Mouse (Mus musculus) limb, embryonic 11.5 days (tissue): ENCODE measurements around the gene Phxr2. TPM values are rescaled to one million over a fixed set of nuclear protein-coding genes. Genes with fewer than 3 reads are reported as not detected.
A peak's percentile ranks its signal among the peaks of the same experiment; 100 is the strongest.

Source experiments
- ATAC-seq: fragments of 200-750 bp; cut with Nextera tagmentation; 2 replicates; pipeline ENCODE4 v1.8.0; 2017; ENCODE audit warnings: low read depth; ENCODE audit not compliant: insufficient number of reproducible peaks, low FRiP score, low TSS enrichment
- DNase-seq: peaks from one replicate; pipeline ENCODE4 v3.0.0-alpha.2; 2015; ENCODE audit warnings: low spot score
- H3K27ac ChIP-seq: fragments of 300-500 bp; sonication (generic); replicated peaks from 2 replicates; pipeline ENCODE4 v1.5.1; 2014; ENCODE audit warnings: low read depth, mild to moderate bottlenecking, low read length
- H3K27me3 ChIP-seq: fragments of 300-500 bp; sonication (generic); 2 replicates; pipeline ENCODE4 v1.6.1; 2014; ENCODE audit warnings: mild to moderate bottlenecking, low read length, mixed read lengths; ENCODE audit not compliant: control insufficient read depth, insufficient read depth
- H3K36me3 ChIP-seq: fragments of 300-500 bp; sonication (generic); 2 replicates; pipeline ENCODE4 v1.6.1; 2014; ENCODE audit warnings: mild to moderate bottlenecking, low read length, moderate library complexity, mixed read lengths; ENCODE audit not compliant: control insufficient read depth, insufficient read depth
- H3K4me1 ChIP-seq: fragments of 300-500 bp; sonication (generic); 2 replicates; pipeline ENCODE4 v1.6.1; 2014; ENCODE audit warnings: low read length, mixed read lengths; ENCODE audit not compliant: control insufficient read depth, insufficient read depth
- H3K4me2 ChIP-seq: fragments of 300-500 bp; sonication (generic); 2 replicates; pipeline ENCODE4 v1.6.1; 2014; ENCODE audit warnings: low read depth, mild to moderate bottlenecking, moderate library complexity; ENCODE audit not compliant: severe bottlenecking
- H3K4me3 ChIP-seq: fragments of 300-500 bp; sonication (generic); 2 replicates; pipeline ENCODE4 v1.5.1; 2014; ENCODE audit warnings: low read depth, low read length
- H3K9ac ChIP-seq: fragments of 300-500 bp; sonication (generic); 2 replicates; pipeline ENCODE4 v1.6.1; 2014; ENCODE audit warnings: mild to moderate bottlenecking, low read length
- H3K9me3 ChIP-seq: fragments of 300-500 bp; sonication (generic); 2 replicates; pipeline ENCODE4 v1.6.1; 2016; ENCODE audit warnings: low read length; ENCODE audit not compliant: control insufficient read depth
- WGBS: fragments of 180-500 bp; shearing (Covaris S2); extraction: QIAGEN DNeasy Blood & Tissue Kit; methylation state at CpG from one replicate; pipeline ENCODE4 v1.1.7; 2014; 5-methylcytosine and 5-hydroxymethylcytosine counted together
- polyA plus RNA-seq: library from polyadenylated mRNA; unstranded; fragments of >200 nt; fragmentation: Nextera tagmentation; extraction: Ambion mirVana; gene quantifications from 2 replicates; pipeline ENCODE4 v1.2.1, GENCODE M21; 2014

Gene Phxr2
- polyA plus RNA-seq, 1 experiment from 2014 or later = not detected

DNA sequence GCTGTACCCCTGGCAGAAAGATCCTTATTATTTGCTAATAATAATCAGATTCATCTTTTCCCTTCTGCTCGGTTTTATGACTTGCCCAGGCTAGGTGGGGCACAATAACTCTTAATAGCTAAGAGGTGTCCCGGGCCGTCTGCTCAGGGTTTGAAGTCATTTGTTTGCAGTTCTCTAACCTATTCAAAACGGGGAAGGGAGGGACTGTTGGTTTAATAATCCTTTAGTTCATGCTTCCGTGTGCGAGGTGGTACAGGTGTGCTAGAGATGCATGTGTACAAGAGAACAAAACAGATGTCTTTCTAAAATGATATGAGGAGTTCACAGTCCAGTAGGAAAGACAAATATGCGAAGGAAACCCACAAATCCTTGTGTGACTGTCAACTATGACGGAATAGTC lies 11.8 kb downstream of the Phxr2 start:
- H3K36me3 ChIP-seq = peaks cover 4% of the 10 kb centered on the region; the same call in 1 of the 2 replicates
- no peak overlapping the region for H3K4me3 ChIP-seq
- WGBS = 67% methylated on average over 8 of the region's 8 CpGs
- H3K4me1 ChIP-seq = peaks cover 10% of the 10 kb centered on the region
- no peak overlapping the region for H3K27ac ChIP-seq
- no peak for ATAC-seq
- no peak overlapping the region for H3K4me2 ChIP-seq
- no peaks in the 10 kb centered on the region for H3K27me3 ChIP-seq
- no peak overlapping the region for H3K9ac ChIP-seq
- H3K9me3 ChIP-seq = no peaks in the 10 kb centered on the region
- no peak for DNase-seq

- H3K36me3 ChIP-seq = peaks cover 4% of the 10 kb centered on the region; the same call in 1 of the 2 replicates
- ATAC-seq (no peak), DNase-seq (no peak)
- no peaks in the 10 kb centered on the region for H3K9me3 ChIP-seq
- H3K9ac ChIP-seq = no peak overlapping the region
- H3K4me3 ChIP-seq = no peak overlapping the region
- H3K27me3 ChIP-seq = no peaks in the 10 kb centered on the region
- WGBS = 34% methylated on average over 3 of the region's 3 CpGs
- peaks cover 13% of the 10 kb centered on the region for H3K4me1 ChIP-seq
- no peak overlapping the region for H3K4me2 ChIP-seq
- H3K27ac ChIP-seq = no peak overlapping the region
Observed at GRCm38 (mm10) chr10:99113533-99113932, 12.6 kb downstream of the Phxr2 start.

DNA sequence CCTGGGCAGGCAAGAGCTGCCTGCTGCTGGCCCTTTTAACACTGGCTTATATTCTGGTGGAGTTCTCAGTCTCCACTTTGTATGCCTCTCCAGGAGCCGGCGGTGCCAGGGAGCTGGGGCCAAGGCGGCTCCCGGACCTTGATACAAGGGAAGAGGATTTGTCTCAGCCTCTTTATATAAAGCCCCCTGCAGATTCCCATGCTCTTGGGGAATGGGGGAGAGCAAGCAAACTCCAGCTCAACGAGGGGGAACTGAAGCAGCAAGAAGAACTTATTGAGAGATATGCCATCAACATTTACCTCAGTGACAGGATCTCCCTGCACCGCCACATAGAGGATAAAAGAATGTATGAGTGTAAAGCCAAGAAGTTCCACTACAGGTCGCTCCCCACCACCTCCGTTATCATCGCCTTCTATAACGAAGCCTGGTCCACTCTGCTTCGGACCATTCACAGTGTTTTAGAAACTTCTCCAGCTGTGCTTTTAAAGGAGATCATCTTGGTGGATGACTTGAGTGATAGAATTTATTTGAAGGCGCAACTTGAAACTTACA lies 17.6 kb downstream of the Phxr2 start:
- Histone ChIP-seq H3K27ac (no peak overlapping the region), H3K4me3 (peak overlapping the region; percentile 98), H3K9me3 (no peaks in the 10 kb centered on the region), H3K27me3 (no peaks in the 10 kb centered on the region), H3K4me2 (peak overlapping the region; percentile 81), H3K36me3 (peaks cover 4% of the 10 kb centered on the region; the same call in 1 of the 2 replicates), H3K4me1 (peaks cover 4% of the 10 kb centered on the region; the same call in 1 of the 2 replicates), H3K9ac (peak overlapping the region; percentile 58)
- ATAC-seq (peak; percentile 22; the same call in 1 of the 2 replicates), DNase-seq (no peak)
- 45% methylated on average over 12 of the region's 12 CpGs for WGBS

- WGBS = under 1% methylated on average over 22 of the region's 22 CpGs
- ATAC-seq = peak; percentile 85
Observed at GRCm38 (mm10) chr10:99107964-99108363, 18.2 kb downstream of the Phxr2 start, which contains the start of gene Galnt4. TSS of gene Galnt4 (plus strand) at chr10:99108159.

GRCm38 (mm10) chr10:99106703-99107631 lies 19.2 kb downstream of the Phxr2 start, which contains the start of gene Poc1b:
TSS of gene Poc1b (plus strand) at chr10:99107036.
- H3K4me1 ChIP-seq = peaks cover 4% of the 10 kb centered on the region; the same call in 1 of the 2 replicates
- peak within 1 kb of the TSS; percentile 81 for H3K4me2 ChIP-seq
- ATAC-seq (peak; percentile 87), DNase-seq (peak; percentile 91)
- under 1% methylated on average over 96 of the region's 106 CpGs for WGBS
- H3K27ac ChIP-seq = peak within 1 kb of the TSS; percentile 65
- H3K36me3 ChIP-seq = peaks cover 4% of the 10 kb centered on the region; the same call in 1 of the 2 replicates
- H3K9ac ChIP-seq = peak within 1 kb of the TSS; percentile 93
- H3K9me3 ChIP-seq = no peaks in the 10 kb centered on the region
- peak within 1 kb of the TSS; percentile 98 for H3K4me3 ChIP-seq
- H3K27me3 ChIP-seq = no peaks in the 10 kb centered on the region

More at GRCm38 (mm10) chr10:99107964-99108363, 18.2 kb downstream of the Phxr2 start, which contains the start of gene Galnt4:
- Histone ChIP-seq H3K9me3 (no peaks in the 10 kb centered on the region), H3K4me3 (peak within 1 kb of the TSS; percentile 98), H3K4me2 (peak within 1 kb of the TSS; percentile 81), H3K27ac (peak within 1 kb of the TSS; percentile 65), H3K27me3 (no peaks in the 10 kb centered on the region), H3K9ac (peak within 1 kb of the TSS; percentile 93), H3K36me3 (peaks cover 4% of the 10 kb centered on the region; the same call in 1 of the 2 replicates), H3K4me1 (peaks cover 4% of the 10 kb centered on the region; the same call in 1 of the 2 replicates)
- peak; percentile 87 for DNase-seq

GRCm38 (mm10) chr10:99106311-99106702 lies 19.8 kb downstream of the Phxr2 start:
- peak overlapping the region; percentile 65 for H3K27ac ChIP-seq

DNA sequence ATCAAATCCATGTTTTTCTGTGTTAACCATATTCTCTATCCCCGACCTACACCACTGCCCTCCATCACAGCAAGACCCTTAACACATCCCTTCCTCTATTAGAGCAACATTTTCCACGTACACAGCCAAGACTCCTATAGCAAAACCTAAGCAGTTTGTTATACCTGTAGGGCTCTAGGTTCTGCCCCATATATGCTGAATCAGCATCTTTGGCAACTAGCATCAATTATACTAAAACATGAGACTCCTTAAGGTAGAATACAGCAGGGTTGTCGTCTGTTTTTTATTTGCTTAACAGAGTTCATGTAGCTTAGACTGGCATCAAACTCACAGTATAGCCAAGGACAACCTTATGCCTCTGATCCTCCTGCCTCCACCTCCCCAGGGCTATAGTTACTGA lies 20.6 kb downstream of the Phxr2 start:
- Histone ChIP-seq H3K4me2 (no peak overlapping the region), H3K9ac (no peak overlapping the region), H3K4me1 (peaks cover 4% of the 10 kb centered on the region; the same call in 1 of the 2 replicates), H3K4me3 (no peak overlapping the region), H3K9me3 (no peaks in the 10 kb centered on the region), H3K27me3 (no peaks in the 10 kb centered on the region), H3K27ac (no peak overlapping the region), H3K36me3 (peaks cover 4% of the 10 kb centered on the region; the same call in 1 of the 2 replicates)
- DNase-seq (no peak), ATAC-seq (no peak)
- WGBS = 82% methylated on average over 3 of the region's 3 CpGs

More at GRCm38 (mm10) chr10:99106311-99106702, 19.8 kb downstream of the Phxr2 start:
- Histone ChIP-seq H3K9ac (peak overlapping the region; percentile 93; the same call in 1 of the 2 replicates), H3K4me2 (peak overlapping the region; percentile 81), H3K4me1 (peaks cover 4% of the 10 kb centered on the region; the same call in 1 of the 2 replicates), H3K4me3 (peak overlapping the region; percentile 98), H3K36me3 (peaks cover 4% of the 10 kb centered on the region; the same call in 1 of the 2 replicates), H3K27me3 (no peaks in the 10 kb centered on the region), H3K9me3 (no peaks in the 10 kb centered on the region)
- no peak for DNase-seq
- no peak for ATAC-seq
- 39% methylated on average over 8 of the region's 8 CpGs for WGBS

DNA sequence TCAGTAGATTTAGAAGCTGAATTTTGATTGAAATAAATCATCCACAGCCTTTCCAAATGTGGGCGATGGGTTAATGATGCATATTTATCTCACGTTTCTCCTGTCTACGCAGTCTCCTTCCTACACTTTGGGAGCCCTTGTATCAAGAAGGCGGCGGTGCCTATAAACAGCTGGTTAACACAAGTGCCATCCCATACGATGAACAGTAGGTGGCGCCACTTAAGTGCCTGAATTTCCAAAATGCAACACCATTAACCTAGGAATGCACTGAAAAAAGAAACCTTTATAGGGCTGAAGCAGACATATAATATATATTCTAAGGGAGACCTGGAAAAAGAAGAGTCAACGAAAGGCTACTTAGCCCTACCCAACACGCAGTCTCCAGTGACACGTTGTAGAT lies 28.8 kb downstream of the Phxr2 start:
- Histone ChIP-seq H3K4me3 (no peak overlapping the region), H3K9ac (no peak overlapping the region), H3K9me3 (no peaks in the 10 kb centered on the region), H3K27ac (no peak overlapping the region), H3K36me3 (no peaks in the 10 kb centered on the region), H3K27me3 (no peaks in the 10 kb centered on the region), H3K4me2 (no peak overlapping the region), H3K4me1 (no peaks in the 10 kb centered on the region)
- 77% methylated on average over 10 of the region's 10 CpGs for whole genome bisulfite sequencing
- DNase-seq = peak; percentile 59
- ATAC-seq = no peak
